In the genomic region with DNA sequence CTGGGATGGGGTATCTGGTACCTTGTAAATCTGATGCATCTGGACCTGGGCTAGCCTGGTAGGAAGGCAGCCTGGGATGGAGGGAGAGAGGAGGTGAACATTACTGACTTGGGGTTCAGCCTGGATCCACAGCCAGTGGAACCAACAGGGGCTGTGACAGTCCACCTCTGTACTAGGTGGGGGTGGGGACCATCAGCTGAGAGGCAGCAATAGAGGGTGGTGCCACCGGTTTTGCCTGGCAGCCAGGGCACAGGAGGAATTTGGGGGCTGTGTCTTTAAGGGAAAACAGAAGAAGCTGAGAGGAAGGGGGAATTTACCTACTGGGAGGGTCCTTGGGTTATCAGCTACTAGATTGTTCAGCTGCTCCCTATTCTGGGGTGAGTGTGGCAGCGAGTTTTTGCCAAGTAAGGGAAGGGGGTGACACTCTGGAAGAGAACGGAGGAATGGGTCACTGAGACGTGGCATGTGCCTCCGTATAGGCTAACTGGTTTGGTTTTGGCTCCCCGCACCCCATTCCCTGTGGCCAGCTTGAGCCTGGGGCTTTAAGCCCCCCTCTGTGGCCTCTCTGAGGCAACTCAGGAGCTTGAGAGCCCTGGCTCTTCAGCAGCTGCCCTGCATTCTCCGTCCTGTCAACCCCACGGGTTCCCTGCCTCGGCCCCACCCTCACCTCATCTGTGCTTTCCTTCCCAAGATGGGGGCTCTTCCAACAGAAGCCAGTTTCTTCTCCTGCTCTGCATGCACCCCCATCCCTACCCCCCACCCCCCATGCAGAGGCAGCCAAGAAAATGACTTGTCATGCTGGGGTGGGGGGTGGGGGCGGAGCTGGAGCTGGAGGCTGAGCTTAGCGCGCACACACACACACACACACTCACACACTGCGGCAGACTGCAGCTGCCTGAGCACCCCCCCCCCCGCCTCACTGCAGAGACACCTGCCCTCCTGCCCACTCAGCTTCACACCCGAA, we compare ENCODE assay signal across 8 mouse cellular contexts. TPM values are rescaled to one million over a fixed set of nuclear protein-coding genes. Genes with fewer than 3 reads are reported as not detected.
DNase-seq lines count a peak whose midpoint lies in the region; ATAC-seq and TF ChIP-seq lines count a peak whose summit lies in the region.

No protein-coding gene starts in this region.

- peak; percentile 41 to 43 for DNase-seq in kidney, postnatal 4 days
- no peak for DNase-seq in kidney, postnatal 36 days
- DNase-seq in cerebellum, adult 11-12 months, result peak; percentile 81
- DNase-seq in layer of hippocampus, postnatal 10 days (ENCODE audit: low spot score in 2 of 2), result peak; percentile 57 to 68
- peak; percentile 29 for DNase-seq in yolk sac, embryonic 10.5 days (ENCODE audit: low spot score)
- DNase-seq in spleen, adult 12 weeks (ENCODE audit: low spot score), result no peak

- H3ac ChIP-seq in myocyte (ENCODE audit: control insufficient read depth, insufficient read length), result peak overlapping the region; percentile 57

- TF ChIP-seq POLR2A in myocyte (IDR thresholded peaks at IDR 0.05; ENCODE audit: insufficient read length, low read depth), result peak; percentile 9

- H3K79me2 ChIP-seq in myocyte (ENCODE audit: control insufficient read depth, insufficient read depth), result peaks cover 20% of the 10 kb centered on the region

- H3K36me3 ChIP-seq in myocyte (ENCODE audit: control insufficient read depth, insufficient read depth), result peaks cover 11% of the 10 kb centered on the region

- peak overlapping the region; percentile 97 for H3K4me2 ChIP-seq in myocyte (ENCODE audit: low read depth)

- ATAC-seq in granulocyte monocyte progenitor cell, adult 5-6 weeks (replicated peaks; ENCODE audit: poor library complexity, severe bottlenecking), result 0 out of 2 replicates have a peak, but pooled peaks have one; percentile 16

- peak overlapping the region; percentile 93 for H3K4me3 ChIP-seq in myocyte

- no peaks in the 10 kb centered on the region for H3K27me3 ChIP-seq in myocyte (ENCODE audit: control insufficient read depth, insufficient read depth, insufficient read length)

TF ChIP-seq in myocyte, 11 proteins besides CTCF, POLR2A, EP300 and RAD21:
- TF ChIP-seq POLR2AphosphoS2 (IDR thresholded peaks at IDR 0.05; ENCODE audit: insufficient read length, low read depth) (peak; percentile 30), USF1 (IDR thresholded peaks at IDR 0.05; ENCODE audit: low read depth) (no peak), TCF12 (IDR thresholded peaks at IDR 0.05; ENCODE audit: insufficient read depth, poor library complexity, severe bottlenecking) (no peak), TCF3 (IDR thresholded peaks at IDR 0.05; ENCODE audit: insufficient read length, low read depth) (peak; percentile 16), MYOD1 (IDR thresholded peaks at IDR 0.05; ENCODE audit: control insufficient read depth in 1 of 3, insufficient read length in 2 of 3, low read depth in 2 of 3) (peak; percentile 26 to 86 (median 57)), SRF (IDR thresholded peaks at IDR 0.05; ENCODE audit: control insufficient read depth, insufficient read length, low read depth) (no peak), MAX (IDR thresholded peaks at IDR 0.05; ENCODE audit: low read depth) (no peak), MYOG (IDR thresholded peaks at IDR 0.05; ENCODE audit: control insufficient read depth in 1 of 3, insufficient read depth in 1 of 3, insufficient read length in 2 of 3, low read depth in 2 of 3) (peak in 2 of 3 experiments; percentile 74 to 81)
TF ChIP-seq in myocyte: peak in this region for 4.

RNA-seq across cellular contexts. Expression of a gene that starts 6.5 kb away (rescaled TPM):
- total RNA-seq in granulocyte monocyte progenitor cell, adult 5-6 weeks (2014; fragmentation: Nextera tagmentation), result not detected in 2 replicates
- 0.04 TPM in 1 of 2 replicates, not detected in the other for total RNA-seq in granulocyte monocyte progenitor cell, adult 5-6 weeks (2017)
- total RNA-seq in layer of hippocampus, postnatal 10 days (2021), result 100 to 1,000 TPM; 353 to 370 TPM
- polyA plus RNA-seq in myocyte (2012; fragmentation: generic; extraction: Trizol), result 40.7 TPM

RNA-seq across cellular contexts. Expression of a gene that starts 24.7 kb away (rescaled TPM):
- 30.9 and 43.3 TPM in 2 replicates for total RNA-seq in granulocyte monocyte progenitor cell, adult 5-6 weeks (2014; fragmentation: Nextera tagmentation)
- 33.3 and 43.6 TPM in 2 replicates for total RNA-seq in granulocyte monocyte progenitor cell, adult 5-6 weeks (2017)
- 100 to 1,000 TPM; 157 to 174 TPM for total RNA-seq in layer of hippocampus, postnatal 10 days (2021)
- polyA plus RNA-seq in myocyte (2012; fragmentation: generic; extraction: Trizol), result 22.7 TPM

RNA-seq across cellular contexts. Expression of a gene that starts 59.3 kb away (rescaled TPM):
- 11.0 and 15.1 TPM in 2 replicates for total RNA-seq in granulocyte monocyte progenitor cell, adult 5-6 weeks (2014; fragmentation: Nextera tagmentation)
- 8.4 and 10.3 TPM in 2 replicates for total RNA-seq in granulocyte monocyte progenitor cell, adult 5-6 weeks (2017)
- 10 to 100 TPM; 50.0 to 51.1 TPM for total RNA-seq in layer of hippocampus, postnatal 10 days (2021)
- 7.2 TPM for polyA plus RNA-seq in myocyte (2012; fragmentation: generic; extraction: Trizol)

Comparison
In these comparisons a context has a peak if more than half of its experiments do, and no peak if none do; other contexts are left out.
1. DNase-seq: peak in kidney, postnatal 4 days (2 of 2), cerebellum, adult 11-12 months (single experiment), layer of hippocampus, postnatal 10 days (2 of 2) and yolk sac, embryonic 10.5 days (single experiment); none in kidney, postnatal 36 days (0 of 2) and spleen, adult 12 weeks (single experiment).
2. RNA of a gene that starts 6.5 kb away (total RNA-seq): 353 to 370 TPM in layer of hippocampus, postnatal 10 days; 0.04 TPM in granulocyte monocyte progenitor cell, adult 5-6 weeks; every median in the first group is over 100 times any median in the second.